Mouse (Mus musculus) cerebellum, postnatal 25 days (tissue): ENCODE data around the gene Abcb8.
A peak's percentile ranks its signal among the peaks of the same experiment; 100 is the strongest.
"Not testable (repeated sequence)": the region's sequence is repeated elsewhere in the genome, so short reads cannot be mapped to it uniquely, and the experiment has no call there.

Experiments used
- DNase-seq, 2 experiments: peaks; one replicate each; pipeline ENCODE4 v3.0.0; 2021; ENCODE audit warnings: mixed read lengths in 2 of 2

The Abcb8 gene

DNA sequence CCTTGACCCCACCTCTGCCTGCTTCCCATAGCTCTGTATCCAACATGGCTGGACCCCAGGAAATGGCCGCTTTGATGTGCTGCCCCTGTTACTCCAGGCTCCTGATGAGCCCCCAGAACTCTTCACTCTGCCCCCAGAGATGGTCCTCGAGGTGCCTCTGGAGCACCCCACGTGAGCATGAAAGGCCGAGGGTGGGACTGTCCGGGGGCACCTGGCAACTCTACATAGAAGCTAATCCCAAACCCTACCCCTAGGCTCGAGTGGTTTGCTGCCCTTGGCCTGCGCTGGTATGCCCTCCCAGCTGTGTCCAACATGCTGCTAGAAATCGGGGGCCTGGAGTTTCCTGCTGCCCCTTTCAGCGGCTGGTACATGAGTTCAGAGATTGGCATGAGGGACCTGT lies 23.7 kb upstream of the Abcb8 start:
- no peak for DNase-seq

DNA sequence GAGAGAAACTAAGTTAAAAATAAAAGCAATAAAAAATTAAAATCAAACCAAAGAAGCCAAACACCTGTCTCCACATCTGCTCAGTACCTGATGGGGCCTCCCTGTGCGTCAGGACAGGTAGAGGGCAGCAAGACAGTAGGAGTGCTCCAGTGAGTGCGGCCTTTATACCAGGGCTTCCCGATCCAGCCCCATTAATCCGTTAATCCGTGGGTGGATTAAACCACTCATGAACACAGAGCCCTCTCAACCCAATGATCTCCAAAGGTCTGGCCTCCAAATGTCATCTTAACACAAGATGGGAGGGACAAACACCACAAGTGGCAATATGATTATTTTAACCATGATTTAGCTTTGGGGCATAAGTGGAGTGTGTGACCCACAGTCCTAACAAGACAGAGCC lies 19.7 kb upstream of the Abcb8 start:
- no peak for DNase-seq

DNA sequence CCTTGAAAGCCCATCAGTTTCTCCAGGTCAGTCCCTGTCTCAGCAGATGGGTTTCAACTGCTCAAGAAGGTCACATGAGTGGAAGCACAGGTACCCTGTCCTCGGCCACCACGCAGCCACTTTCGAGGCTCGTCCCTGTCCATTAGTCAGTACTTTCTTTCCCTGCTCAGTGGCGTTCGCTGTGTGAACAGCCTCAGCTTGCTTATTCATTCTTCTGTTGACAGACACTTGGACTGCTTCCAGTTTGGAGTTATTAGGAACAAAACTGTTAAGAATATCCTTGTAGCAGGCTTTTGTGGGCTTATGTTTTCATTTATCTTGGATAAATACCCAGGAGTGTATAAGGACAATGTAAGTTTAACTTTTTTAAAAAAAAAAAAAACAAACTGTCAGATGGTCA lies 19.2 kb upstream of the Abcb8 start:
- no peak for DNase-seq

DNA sequence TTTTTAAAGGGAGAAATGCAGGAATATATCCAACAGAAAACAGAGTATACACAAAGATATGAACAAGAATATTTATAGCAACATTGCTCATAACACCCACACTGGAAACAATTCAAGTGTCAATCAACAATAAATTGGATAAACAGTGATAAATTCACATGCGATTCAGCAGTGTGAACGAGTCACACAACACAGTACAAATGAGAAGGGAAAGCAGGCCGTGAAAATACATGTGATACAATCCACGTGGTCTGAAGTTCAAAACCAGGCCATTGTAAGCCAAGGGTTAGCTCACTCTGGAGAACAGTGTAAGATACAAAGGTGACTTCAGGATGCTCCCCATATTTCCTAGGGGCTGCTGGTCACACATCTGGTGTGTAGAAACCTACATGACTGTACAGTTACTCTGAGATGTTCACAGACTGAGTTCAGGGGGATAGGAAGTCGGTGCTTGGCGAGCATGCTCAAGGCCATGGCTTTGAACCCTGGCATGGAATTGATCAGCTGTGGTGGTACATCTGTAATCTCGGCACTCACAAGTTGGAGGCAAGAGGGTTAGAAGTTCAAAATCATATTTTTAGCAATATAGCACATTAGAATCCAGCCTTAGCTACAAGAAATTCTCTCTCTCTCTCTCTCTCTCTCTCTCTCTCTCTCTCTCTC lies 18.7 kb upstream of the Abcb8 start:
- no peak for DNase-seq

DNA sequence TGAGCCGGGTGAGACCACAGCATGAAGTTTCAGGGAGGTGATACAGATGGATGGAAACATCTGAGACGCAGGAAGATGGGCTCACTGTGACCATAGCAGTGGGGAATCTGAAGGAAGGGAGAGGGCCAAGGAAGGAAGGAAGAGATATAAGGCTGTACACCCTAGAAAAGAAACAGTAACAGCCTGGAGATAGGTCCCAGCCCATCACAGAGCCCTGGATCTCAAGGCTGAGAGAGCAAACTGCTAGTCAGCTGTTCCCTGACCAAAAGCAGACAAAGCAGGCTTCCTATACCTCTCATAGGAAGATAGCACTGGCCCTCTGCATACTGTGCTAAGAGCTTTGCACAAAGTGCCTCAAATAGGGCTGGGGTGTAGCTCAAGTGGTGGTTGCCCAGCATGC lies 14.8 kb upstream of the Abcb8 start:
- no peak for DNase-seq

DNA sequence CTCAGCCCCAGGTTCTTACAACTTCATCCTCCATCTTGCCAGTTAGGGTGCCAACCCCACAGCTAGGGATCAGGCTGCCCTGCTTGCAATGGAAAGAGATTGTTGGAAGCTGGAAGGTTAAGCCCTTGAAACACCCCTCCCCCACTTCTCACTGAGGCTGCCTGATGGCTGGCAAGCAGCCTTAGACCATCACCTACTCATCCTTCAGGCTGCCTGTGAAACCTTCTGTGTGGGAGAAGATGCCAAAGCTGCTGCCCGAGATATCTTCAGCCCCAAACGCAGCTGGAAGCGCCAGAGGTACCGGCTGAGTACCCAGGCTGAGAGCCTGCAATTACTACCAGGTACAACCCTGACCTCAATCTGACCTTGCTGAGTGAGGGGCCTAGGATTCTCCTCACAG lies 14.0 kb upstream of the Abcb8 start:
- DNase-seq = no peak

DNA sequence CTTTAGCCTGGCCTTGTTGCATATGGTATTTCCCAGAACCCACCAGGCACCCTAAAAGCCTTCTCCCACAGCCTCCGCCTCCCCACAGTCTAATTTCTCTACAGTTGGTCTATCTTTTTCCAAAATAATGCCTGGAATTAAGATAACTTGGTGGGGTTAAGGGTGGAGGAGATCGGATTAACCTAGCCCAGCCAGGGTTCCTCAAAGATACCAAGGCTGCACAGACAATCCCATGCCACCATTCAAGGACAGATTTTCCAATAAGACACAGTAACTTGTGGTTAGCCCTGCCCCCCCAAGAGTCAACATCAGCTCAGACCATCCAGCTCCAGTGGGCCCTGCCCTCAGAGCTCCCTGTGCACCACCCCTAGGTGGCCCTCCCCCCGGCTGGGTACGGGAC lies 13.0 kb upstream of the Abcb8 start:
- DNase-seq = no peak

DNA sequence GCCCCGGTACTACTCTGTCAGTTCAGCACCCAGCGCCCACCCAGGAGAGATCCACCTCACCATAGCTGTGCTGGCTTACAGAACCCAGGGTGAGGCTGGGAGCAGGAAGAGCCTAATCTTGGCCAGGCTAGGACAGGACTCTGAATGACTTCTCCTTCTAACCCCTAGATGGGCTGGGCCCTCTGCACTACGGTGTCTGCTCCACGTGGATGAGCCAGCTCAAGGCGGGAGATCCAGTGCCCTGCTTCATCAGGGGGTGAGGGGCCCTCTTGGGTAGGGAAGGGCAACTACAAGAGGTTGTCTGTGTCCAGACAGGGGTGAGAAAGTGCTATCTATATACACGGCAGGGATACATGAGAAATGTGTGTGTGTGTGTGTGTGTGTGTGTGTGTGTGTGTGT lies 12.0 kb upstream of the Abcb8 start:
- DNase-seq = no peak

DNA sequence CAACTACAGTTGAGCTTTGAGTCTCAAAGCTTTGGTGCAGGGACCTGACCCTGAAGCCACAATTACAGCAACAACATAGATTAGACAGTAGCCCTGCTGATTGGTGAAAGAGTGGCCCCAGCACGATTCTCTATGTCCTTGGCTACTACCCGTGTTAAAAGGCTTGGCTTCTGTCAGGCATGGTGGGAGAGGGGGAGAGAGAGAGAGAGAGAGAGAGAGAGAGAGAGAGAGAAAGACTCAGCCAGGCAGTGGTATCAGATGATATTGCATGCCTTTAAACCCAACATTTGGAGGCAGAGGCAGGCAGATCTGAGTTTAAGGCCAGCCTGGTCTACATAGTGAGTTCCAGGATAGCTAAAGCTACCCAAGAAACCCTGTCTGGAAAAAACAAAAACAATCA lies 11.5 kb upstream of the Abcb8 start:
- no peak for DNase-seq

DNA sequence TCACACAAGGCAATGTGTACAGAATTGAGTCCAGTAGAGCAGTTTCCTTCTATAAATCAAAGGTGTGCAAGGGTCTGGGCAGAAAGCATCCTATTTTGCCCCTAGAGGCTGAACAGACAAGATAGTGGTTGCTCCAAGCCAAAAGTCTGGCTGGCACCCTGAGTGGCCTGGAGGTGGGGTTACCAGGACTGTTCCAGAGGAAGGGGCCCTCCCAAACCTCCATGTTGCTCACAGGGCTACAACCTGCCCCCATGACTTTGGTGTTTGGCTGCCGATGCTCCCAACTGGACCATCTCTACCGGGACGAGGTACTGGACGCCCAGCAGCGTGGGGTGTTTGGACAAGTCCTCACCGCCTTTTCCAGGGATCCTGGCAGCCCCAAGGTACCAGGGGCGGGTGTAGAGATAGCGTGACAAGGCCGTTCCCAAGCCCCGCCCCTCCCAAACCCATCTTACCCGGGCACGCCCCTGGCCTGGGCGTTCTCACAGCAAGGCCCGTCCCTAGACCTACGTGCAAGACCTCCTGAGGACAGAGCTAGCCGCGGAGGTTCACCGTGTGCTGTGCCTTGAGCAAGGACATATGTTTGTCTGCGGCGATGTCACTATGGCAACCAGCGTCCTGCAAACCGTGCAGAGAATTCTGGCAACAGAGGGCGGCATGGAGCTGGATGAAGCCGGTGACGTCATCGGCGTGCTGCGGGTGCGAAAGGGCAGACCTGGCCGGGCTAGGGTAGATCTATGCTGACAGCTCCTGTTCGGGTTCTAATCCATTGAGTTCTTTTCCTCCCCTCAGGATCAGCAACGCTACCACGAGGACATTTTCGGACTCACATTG lies 10.2 kb upstream of the Abcb8 start:
- DNase-seq = peak; percentile 96 to 98

DNA sequence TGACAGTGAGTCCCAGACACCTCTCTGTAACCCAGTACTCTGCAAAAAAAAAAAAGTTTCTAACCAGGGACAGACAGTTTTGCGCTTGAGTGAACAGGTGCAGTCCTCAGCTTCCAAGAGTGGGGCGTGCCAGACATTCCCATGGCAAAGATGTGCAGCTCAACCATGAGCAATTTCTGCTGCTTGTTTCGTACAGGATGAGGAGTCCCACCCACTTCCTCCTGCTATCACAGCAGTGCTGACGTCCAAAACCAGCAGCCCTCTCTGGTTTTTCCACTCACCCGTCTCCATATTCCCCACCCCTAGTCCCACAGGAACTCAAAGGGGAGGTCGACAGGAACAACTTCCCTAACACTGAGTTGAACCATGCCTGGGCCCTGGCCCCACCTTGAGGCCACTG lies 9.1 kb upstream of the Abcb8 start:
- no peak for DNase-seq

DNA sequence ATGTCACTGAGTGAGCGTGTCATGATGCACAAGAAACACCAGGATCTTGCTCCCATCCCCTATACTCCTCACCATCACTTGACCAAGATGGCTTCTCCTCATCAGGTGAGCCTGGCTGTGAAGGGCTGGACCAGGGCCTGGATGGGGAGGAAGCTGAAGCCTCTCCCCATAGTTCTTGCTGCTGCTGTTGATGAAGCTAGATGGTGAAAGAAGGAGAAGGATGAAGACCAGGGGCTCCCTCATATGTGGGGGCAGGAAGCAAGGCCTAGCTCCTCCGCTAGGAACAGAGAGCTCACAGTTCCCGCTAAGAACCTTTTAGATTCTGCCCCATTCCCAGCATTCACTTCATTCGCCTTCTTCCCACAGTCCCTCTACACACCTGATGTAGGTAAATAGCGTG lies 8.1 kb upstream of the Abcb8 start:
- no peak for DNase-seq

DNA sequence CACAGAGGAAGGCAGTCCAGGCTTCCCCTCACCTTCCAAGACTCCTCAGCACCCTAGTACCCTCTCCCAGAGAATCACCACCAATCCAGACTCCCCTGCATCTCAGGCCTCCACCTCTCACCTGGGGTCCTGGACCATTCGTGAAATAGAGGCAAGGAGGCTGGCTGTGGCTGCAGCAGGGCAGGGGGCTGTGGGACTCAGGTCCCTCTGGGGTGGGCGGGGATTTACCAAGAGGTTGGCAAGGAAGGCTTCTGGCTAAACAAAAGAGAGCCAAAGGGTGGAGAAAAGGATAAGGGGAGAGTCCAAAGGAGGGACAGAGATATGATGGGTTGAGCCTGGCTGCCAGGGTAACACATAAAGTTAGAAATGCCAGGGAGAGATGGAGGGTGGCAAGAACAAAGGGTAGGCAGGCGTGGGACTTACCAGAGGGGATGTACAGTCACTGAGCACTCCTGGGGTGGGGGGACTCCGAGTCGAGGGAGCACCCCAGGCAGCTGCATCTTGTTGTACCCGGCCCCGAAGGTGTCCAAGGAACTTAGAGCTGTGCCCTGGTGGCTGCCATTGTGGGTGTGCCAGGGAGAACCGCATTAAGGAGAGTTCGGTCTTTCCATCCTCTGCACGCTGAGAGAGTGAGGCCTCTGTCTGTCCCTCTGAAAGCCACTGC lies 7.4 kb upstream of the Abcb8 start:
- no peak for DNase-seq

DNA sequence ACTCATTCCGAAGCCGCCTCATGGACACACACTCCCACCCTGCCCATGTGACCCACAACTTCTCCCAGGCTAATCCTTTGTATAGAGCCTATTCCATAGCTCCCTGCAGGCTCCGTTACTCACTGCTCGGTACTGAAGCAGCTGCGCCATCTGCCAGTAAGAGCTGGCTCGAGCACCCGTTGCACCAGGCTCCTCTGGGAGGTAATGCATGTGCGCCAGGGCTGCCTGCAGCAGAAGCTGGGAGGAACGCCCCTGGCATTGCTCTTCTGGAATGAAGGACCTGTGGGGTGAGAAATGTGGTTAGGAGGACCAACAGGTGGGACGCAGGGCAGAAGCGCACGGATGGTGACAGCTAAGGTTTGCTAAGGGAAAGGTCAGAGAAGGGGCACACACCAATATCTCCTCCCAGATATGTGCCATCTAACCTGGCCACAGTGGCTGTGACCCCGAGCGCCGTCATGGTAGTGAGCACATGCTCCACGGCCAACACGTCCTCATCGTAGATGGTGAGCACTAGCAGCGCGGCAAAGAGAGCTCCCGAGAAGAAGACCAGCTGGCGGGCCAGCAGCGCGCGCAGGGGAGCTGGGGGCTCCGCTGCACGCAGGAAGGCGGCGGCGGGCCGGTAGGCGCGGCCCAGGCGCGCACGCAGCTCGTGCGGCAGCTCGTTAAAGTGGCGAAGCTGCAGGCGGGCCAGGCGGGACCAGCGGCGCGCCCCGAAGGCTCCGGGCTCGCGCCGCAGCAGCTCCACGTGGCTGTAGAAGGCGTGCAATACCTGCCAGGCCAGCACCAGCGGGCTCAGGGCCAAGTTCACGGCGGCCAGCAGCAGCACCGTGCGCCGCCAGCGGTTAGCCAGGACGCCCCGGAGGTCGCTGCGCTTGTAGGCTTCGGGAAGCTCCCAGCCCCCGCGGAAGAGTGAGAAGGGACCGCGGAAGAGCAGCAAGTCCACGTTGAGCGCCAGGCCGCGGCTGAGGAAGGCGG lies 5.9 kb upstream of the Abcb8 start:
- DNase-seq = peak; percentile 58 to 69

DNA sequence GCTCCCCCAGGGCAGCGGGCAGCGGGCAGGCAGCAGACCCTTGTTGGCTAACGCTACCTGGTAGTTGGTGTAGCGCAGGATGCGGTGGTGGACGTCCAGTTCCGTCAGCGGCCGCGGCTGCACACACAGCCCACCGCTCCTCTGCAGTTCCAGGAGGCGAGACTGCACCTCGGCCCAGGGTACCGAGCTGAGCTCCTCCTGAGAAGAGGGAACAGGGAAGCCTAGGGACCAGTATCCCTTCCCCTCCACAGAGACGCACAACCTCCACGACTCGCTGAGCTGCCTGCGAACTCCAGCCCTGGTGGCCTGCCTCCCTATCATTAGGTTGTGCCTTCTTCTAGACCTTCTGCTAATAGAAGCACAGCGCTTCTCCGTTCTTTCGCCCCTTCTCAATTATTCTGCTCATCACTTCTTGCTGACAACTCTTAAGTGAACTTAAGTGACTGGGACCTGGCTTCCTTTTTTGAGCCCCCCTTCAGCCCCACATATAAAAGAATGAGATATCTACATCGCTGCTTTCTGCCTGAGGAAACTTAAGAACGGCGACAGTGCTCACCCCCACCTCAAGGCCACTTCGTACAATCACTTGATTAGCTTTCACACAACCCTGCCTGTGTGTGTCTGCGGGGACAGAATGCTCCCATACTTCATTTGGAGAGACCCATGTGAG lies 5.1 kb upstream of the Abcb8 start:
- no peak for DNase-seq

DNA sequence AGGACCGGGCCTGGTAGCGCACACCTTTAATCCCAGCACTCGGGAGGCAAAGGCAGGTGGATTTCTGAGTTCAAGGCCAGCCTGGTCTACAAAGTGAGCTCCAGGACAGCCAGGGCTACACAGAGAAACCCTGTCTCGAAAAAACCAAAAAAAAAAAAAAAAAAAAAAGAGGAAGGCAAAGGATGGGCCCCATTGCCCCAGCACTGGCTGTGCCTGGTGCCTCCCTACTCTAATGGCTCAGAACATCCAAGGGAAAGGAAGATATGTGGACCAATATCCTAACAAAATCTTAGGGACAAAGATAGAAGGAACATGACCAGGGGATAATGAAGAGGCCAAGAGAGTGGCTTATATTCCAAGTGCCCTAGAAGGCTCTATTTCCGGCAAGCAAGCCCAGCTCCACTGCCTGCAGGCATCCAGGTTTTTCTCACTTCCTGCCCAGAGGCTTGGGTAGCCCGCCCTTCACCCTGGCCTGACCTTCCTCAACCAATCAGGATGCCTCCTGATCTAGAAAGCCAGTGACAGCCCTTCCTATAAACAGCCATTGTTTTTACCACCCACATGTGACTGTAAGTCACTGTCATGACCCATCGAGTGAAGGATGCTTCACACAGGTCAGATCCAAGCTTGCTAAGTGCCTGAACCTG lies 4.3 kb upstream of the Abcb8 start:
- no peak for DNase-seq

DNA sequence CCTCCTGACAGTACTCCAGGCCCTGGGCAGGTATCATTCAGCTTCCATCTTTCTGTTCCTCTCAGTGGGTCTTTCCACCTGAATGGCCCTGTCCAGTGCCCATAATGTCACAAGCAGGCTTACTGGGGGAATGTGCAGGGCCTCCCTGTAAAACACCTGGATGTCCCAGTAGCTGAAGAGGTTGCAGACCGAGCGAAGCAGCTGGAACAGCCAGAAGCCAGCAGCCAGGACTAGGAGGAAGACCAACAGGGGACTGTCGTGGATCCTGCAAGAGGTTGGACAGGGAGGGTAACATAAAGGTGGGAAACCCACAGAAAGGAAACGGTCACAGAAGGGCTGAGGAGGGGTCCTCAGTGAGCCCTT lies 3.8 kb upstream of the Abcb8 start:
- DNase-seq = no peak

DNA sequence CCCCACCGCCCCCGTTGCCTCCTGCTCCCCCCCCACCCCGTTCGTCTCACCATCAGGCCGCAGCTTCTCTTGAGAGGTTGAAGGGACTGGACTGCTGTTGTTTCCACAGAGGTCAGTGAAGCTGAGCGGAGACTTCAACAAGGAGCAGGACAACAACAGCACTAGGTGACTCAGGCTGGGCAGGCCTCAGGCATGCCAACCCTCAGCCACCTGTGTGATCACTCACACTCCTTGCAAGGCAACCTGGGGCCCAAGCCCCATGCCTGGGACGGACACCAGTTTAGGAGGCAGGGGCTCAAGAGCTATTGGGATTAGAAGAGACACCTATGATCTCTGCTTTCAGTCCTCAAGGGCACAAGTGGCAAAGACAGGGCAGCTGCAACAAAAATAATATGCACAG lies 1.6 kb upstream of the Abcb8 start, which contains the start of gene Atg9b:
TSS of gene Atg9b (minus strand) at position 280 of the 400 bp plus-strand sequence.
- no peak for DNase-seq

DNA sequence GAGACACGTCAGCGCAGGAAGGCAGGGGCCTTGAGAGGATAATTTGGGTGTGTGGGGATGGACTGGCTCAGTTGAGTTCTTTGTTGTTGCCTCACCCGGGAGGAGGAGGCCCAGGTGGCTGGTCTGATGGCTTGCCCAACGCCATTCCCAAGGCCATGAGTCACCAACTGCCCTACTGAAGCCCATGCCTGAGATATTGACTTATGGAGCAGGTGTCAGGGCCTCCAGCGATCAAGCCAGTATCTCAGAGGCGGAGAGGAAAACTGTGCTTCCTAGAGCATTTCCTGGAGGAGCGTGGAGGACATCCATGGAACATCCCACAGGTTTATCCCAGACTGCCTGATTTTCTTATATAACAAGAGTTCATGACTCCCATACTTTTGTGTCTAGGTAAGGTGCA lies 739 bp upstream of the Abcb8 start:
- no peak for DNase-seq

DNA sequence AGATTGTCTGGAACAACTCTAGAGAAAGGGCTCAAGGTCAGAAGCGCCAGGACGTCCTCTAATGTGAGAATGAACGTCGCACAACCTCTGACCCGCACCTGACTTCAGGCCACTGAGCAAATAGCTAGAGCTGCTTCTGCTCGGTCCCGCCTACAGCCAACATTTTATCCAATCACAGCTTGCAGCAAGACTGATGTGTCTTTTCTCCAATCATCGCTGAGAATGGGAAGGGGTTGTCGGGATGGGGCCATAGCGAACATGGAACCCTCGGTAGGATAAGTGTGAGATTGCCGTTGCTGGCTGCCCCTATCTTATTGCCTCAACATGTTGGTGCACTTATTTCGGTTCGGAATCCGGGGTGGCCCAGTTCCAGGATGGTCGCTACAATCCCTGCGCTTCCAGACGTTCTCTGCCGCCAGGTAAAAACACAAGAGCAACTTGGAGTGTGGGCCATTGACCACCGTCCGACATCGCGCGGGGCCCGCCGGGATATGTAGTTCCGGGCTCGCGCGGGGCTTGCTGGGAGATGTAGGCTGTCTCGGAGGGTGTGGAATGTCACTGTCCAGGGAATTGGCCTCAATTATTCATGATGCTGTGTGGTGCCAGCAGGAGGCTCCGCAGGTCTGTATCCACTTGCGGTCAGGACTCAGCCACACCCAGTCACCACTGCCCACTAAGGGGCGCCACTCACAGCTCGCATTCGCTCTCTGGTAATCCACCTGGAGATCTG lies 867 bp downstream of the Abcb8 start:
- peak; percentile 96 to 99 for DNase-seq

DNA sequence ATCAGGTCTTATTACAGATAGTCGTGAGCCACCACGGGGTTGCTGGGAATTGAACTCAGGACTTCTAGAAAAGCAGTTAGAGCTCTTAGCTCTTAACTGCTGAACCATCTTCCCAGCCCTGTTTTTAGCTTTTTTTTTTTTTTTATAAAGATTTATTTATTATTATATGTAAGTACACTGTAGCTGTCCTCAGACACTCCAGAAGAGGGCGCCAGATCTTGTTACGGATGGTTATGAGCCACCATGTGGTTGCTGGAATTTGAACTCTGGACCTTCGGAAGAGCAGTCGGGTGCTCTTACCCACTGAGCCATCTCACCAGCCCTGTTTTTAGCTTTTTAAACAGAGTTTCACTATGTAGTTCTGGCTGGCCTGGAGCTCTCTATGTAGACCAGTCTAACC lies 2.8 kb downstream of the Abcb8 start:
- not testable (repeated sequence) for DNase-seq
